Mouse (Mus musculus) CH12.LX (cell line): ENCODE measurements at regions not wholly inside any gene's neighbourhood (a gene's known extent, or its start where the extent isn't known, plus 50 kb on each side); places are given as distances from the start of the nearest gene placed in this dataset.

Experiments used
- CTCF ChIP-seq, 2 experiments: IDR thresholded peaks in 1 of 2; conservative IDR thresholded peaks in 1 of 2; 2 replicates each; pipeline ENCODE4 v1.5.1; 2011 to 2012; ENCODE audit warnings: low read depth in 2 of 2, low read length in 2 of 2, improper control_type of control experiment in 1 of 2, inconsistent platforms in 1 of 2, mild to moderate bottlenecking in 1 of 2, moderate library complexity in 1 of 2
- E2F4 ChIP-seq: IDR thresholded peaks from 2 replicates; pipeline ENCODE4 v1.6.1; 2011; ENCODE audit warnings: low read depth, low read length, improper control_type of control experiment; ENCODE audit not compliant: insufficient replicate concordance
- ETS1 ChIP-seq: conservative IDR thresholded peaks from 2 replicates; pipeline ENCODE4 v1.6.1; 2012; ENCODE audit warnings: low read depth, mild to moderate bottlenecking, inconsistent platforms, low read length, improper control_type of control experiment, moderate library complexity
- MAX ChIP-seq: IDR thresholded peaks from 2 replicates; pipeline ENCODE4 v1.6.1; 2011; ENCODE audit warnings: low read length, improper control_type of control experiment
- POLR2A ChIP-seq: IDR thresholded peaks from 2 replicates; pipeline ENCODE4 v1.6.1; 2011; ENCODE audit warnings: low read depth, mild to moderate bottlenecking, improper control_type of control experiment, low read length
- TBP ChIP-seq: conservative IDR thresholded peaks from 2 replicates; pipeline ENCODE4 v1.6.1; 2011; ENCODE audit warnings: low read depth, low read length, improper control_type of control experiment
- USF1 ChIP-seq: IDR thresholded peaks from 2 replicates; pipeline ENCODE4 v1.6.1; 2014; ENCODE audit warnings: low read depth, mild to moderate bottlenecking, inconsistent platforms, low read length, improper control_type of control experiment
- USF2 ChIP-seq: conservative IDR thresholded peaks from 2 replicates; pipeline ENCODE4 v1.6.1; 2011; ENCODE audit warnings: low read depth, low read length, improper control_type of control experiment

GRCm38 (mm10) chr1:186263196-186263595 lies 146.1 kb upstream of the Lyplal1 start:
- TF ChIP-seq CTCF (conservative IDR thresholded peaks at IDR 0.05 in 1 of 2, IDR thresholded peaks at IDR 0.05 in 1 of 2; ENCODE audit: low read depth in 2 of 2, low read length in 2 of 2) = no peak
- no peak for TF ChIP-seq TBP
- TF ChIP-seq E2F4 = no peak
- no peak for TF ChIP-seq USF1
- no peak for TF ChIP-seq ETS1
- TF ChIP-seq USF2 = no peak
- TF ChIP-seq MAX = no peak
- no peak for TF ChIP-seq POLR2A
